Mouse (Mus musculus) stomach, postnatal 0 days (tissue): ENCODE results near the gene Rasgrp4. TPM values are rescaled to one million over a fixed set of nuclear protein-coding genes. Genes with fewer than 3 reads are reported as not detected.
"Not testable (repeated sequence)": the region's sequence is repeated elsewhere in the genome, so short reads cannot be mapped to it uniquely, and the experiment has no call there.

Experiments
- ATAC-seq: fragments of 200-750 bp; cut with Nextera tagmentation; 2 replicates; pipeline ENCODE4 v1.8.0; 2017; ENCODE audit not compliant: low FRiP score, low TSS enrichment
- DNase-seq: peaks from one replicate; pipeline ENCODE4 v3.0.0-alpha.2; 2016; ENCODE audit warnings: low spot score
- H3K27ac ChIP-seq: fragments of 300-500 bp; sonication (generic); replicated peaks from 2 replicates; pipeline ENCODE4 v1.5.1; 2014; ENCODE audit warnings: mild to moderate bottlenecking, control low read depth
- H3K27me3 ChIP-seq: fragments of 300-500 bp; sonication (generic); 2 replicates; pipeline ENCODE4 v1.6.1; 2014; ENCODE audit warnings: low read length; ENCODE audit not compliant: control insufficient read depth, insufficient read depth
- H3K36me3 ChIP-seq: fragments of 300-500 bp; sonication (generic); 2 replicates; pipeline ENCODE4 v1.6.1; 2014; ENCODE audit warnings: low read length, mixed read lengths; ENCODE audit not compliant: control insufficient read depth, insufficient read depth
- H3K4me1 ChIP-seq: fragments of 300-500 bp; sonication (generic); replicated peaks from 2 replicates; pipeline ENCODE4 v1.6.1; 2014; ENCODE audit warnings: antibody characterized with exemption; ENCODE audit not compliant: control insufficient read depth, insufficient read depth
- H3K4me2 ChIP-seq: fragments of 300-500 bp; sonication (generic); replicated peaks from 2 replicates; pipeline ENCODE4 v1.6.1; 2014; ENCODE audit warnings: low read depth, mild to moderate bottlenecking, control low read depth, moderate library complexity
- H3K4me3 ChIP-seq: fragments of 300-500 bp; sonication (generic); 2 replicates; pipeline ENCODE4 v1.5.1; 2014; ENCODE audit warnings: low read depth, low read length, control low read depth
- H3K9ac ChIP-seq: fragments of 300-500 bp; sonication (generic); 2 replicates; pipeline ENCODE4 v1.6.1; 2014; ENCODE audit warnings: mild to moderate bottlenecking, low read length, control low read depth, mixed read lengths
- H3K9me3 ChIP-seq: fragments of 300-500 bp; sonication (generic); 2 replicates; pipeline ENCODE4 v1.6.1; 2016; ENCODE audit warnings: low read length; ENCODE audit not compliant: control insufficient read depth
- CTCF ChIP-seq: IDR thresholded peaks from 2 replicates; pipeline ENCODE4 v1.5.1; 2016; ENCODE audit warnings: antibody characterized with exemption, low read depth, mild to moderate bottlenecking, moderate library complexity
- EP300 ChIP-seq: optimal IDR thresholded peaks from 2 replicates; pipeline ENCODE3; 2016; ENCODE audit warnings: antibody characterized with exemption
- WGBS: fragments of 180-500 bp; shearing (Covaris S2); extraction: QIAGEN DNeasy Blood & Tissue Kit; methylation state at CpG from one replicate; pipeline ENCODE4 v1.1.7; 2014; 5-methylcytosine and 5-hydroxymethylcytosine counted together
- polyA plus RNA-seq: library from polyadenylated mRNA; unstranded; fragments of >200 nt; fragmentation: Nextera tagmentation; extraction: Ambion mirVana; gene quantifications from 2 replicates; pipeline ENCODE4 v1.2.1, GENCODE M21; 2015

Gene Rasgrp4
- polyA plus RNA-seq, 1 experiment from 2014 or later, result 0.35 TPM

DNA sequence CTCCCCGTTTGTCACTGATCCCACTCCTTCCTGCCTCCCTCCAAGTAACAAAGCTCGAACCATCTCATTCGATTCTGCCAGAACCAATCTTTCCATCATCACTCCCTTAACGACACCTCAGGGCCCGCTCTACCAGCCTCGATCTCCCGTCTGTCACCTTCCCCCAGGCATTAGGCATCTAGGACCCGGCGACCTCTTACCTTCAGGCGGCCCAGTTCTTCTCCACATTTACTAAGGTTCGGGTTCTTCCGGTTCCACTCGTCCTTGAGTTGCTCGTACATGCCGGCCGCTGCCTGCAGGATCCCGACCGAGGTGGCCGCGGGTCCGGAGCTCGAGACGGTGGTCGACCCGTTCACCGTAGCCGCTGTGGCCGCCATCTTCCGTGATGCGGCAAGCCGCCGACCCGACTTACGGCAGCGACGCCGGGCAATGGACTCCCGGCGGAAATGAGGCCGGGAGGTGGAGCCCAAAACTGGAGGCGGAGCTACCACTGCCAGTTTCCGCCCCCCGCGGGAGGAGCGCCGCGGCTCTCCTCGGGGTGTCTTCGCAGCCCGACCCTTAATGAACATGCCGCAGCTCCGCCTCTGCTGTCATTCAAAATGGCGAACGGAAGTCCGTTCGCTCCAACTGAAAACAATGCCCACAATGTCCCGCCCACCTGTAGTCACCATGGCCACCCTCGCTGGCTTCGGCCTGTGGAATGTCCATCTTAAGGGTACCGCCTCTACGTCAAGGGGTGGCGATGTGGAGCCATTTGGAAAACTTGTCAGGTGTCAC, 45.6 kb downstream of the Rasgrp4 start, which contains the start of gene Psmd8:
Gene Psmd8, minus strand, starts transcription at position 625 of the 777 bp plus-strand sequence.
- H3K4me1 ChIP-seq, result peaks cover 4% of the 10 kb centered on the region; the same call in 1 of the 2 replicates
- ATAC-seq (peak; percentile 97), DNase-seq (peak; percentile 98)
- H3K9ac ChIP-seq, result peak within 1 kb of the TSS; percentile 81
- peak within 1 kb of the TSS; percentile 75 for H3K27ac ChIP-seq
- peak within 1 kb of the TSS; percentile 81 for H3K4me3 ChIP-seq
- under 1% methylated on average over 62 of the region's 62 CpGs for WGBS
- peaks cover 9% of the 10 kb centered on the region for H3K36me3 ChIP-seq
- no peaks in the 10 kb centered on the region for H3K9me3 ChIP-seq
- H3K4me2 ChIP-seq, result peak within 1 kb of the TSS; percentile 86
- no peaks in the 10 kb centered on the region for H3K27me3 ChIP-seq
- no peak for TF ChIP-seq EP300
- peak; percentile 71 for TF ChIP-seq CTCF

DNA sequence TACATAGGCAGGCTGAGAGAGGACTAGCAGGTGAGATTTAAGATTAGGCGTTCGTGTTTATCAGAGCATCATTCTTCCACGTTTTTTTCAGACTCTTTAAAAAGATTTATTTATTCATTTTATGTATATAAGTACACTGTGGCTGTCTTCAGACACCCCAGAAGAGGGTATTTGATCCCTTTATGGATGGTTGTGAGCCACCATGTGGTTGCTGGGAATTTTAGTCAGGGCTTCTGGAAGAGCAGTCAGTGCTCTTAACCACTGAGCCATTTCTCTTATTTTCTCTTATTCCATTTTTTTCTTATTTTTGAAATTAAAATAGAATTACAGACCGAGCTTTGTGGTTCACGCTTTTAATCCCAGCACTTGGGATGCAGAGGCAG, 46.2 kb downstream of the Rasgrp4 start:
- Histone ChIP-seq H3K4me3 (peak overlapping the region; percentile 81), H3K9me3 (no peaks in the 10 kb centered on the region), H3K36me3 (0 out of 2 replicates have a peak, but pooled peaks cover 3% of the 10 kb centered on the region), H3K27me3 (no peaks in the 10 kb centered on the region), H3K27ac (no peak overlapping the region), H3K9ac (no peak overlapping the region), H3K4me2 (peak overlapping the region; percentile 42), H3K4me1 (peaks cover 4% of the 10 kb centered on the region; the same call in 1 of the 2 replicates)
- ATAC-seq (no peak), DNase-seq (no peak)
- WGBS, result 42% methylated on average over 5 of the region's 5 CpGs
- TF ChIP-seq EP300, result no peak
- no peak for TF ChIP-seq CTCF

DNA sequence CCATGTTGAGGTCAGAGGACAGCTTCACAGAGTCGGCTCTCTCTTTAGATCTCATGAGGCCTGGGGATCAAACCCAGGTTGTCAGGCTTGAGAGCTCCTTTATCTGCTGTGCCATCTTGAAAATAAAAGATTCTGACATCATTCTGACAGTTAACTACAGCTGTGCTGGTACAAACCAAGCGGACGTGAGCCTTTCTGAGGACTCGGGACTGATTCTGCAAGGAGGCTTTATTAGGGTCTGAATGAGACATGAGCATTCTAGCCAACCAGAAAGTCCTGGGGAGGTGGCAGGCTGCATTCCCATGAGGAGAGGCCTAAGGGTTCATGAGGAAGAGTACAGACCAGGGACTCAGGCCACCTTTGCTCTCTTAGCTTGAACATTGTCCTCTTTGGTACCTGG, 46.7 kb downstream of the Rasgrp4 start:
- not testable (repeated sequence) for H3K4me3 ChIP-seq, H3K4me2 ChIP-seq, H3K9me3 ChIP-seq, H3K27ac ChIP-seq, DNase-seq, H3K9ac ChIP-seq, H3K4me1 ChIP-seq, H3K27me3 ChIP-seq, H3K36me3 ChIP-seq, ATAC-seq
- 90% methylated on average over 4 of the region's 4 CpGs for whole genome bisulfite sequencing

DNA sequence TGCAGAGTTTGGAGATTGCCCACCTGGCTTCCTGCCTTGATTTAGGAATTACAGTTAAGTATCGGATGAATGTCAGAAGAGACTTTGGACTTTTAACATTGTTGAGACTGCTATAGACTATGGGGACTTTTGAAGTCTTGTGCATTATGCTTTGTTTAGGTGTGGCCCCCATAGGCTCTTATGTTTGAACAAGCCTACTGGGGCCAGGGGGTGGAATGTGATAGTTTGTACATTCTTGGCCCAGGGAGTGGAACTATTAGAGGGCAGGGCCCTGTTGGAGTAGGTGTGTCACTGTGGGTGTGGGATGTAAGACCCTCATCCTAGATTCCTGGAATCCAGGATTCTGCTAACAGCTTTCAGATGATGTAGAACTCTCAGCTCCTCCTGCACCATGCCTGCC, 59.6 kb downstream of the Rasgrp4 start:
- H3K4me1 ChIP-seq, H3K4me2 ChIP-seq, H3K4me3 ChIP-seq, H3K9ac ChIP-seq, H3K27me3 ChIP-seq, H3K9me3 ChIP-seq, H3K36me3 ChIP-seq, H3K27ac ChIP-seq: not testable (repeated sequence)
- WGBS, result 67% methylated on average over 1 of the region's 1 CpGs
- DNase-seq, result peak; percentile 31
- peak; percentile 75; the same call in 1 of the 2 replicates for ATAC-seq

DNA sequence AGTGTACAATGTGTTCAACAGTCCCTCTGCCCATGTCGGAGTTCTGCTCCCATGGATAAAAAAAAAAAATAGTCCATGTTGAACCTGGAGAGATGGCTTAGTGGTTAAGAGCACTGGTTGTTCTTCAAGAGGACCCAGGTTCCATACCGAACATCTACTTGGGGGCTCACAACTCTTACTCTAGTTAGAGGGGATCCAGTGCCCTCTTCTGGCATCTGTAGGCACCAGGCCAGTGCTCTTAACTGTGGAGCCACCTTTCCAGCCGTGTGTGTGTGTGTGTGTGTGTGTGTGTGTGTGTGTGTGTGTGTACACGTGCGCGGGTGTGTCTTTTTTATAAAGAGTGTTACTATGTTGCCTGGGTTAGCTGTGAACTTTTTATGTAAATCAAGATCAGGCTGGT, 67.9 kb downstream of the Rasgrp4 start:
- Histone ChIP-seq H3K9ac (no peak overlapping the region), H3K27ac (no peak overlapping the region), H3K9me3 (no peaks in the 10 kb centered on the region), H3K36me3 (no peaks in the 10 kb centered on the region), H3K27me3 (no peaks in the 10 kb centered on the region), H3K4me1 (no peaks in the 10 kb centered on the region), H3K4me3 (no peak overlapping the region), H3K4me2 (no peak overlapping the region)
- no peak for DNase-seq
- TF ChIP-seq EP300 (no peak), CTCF (0 out of 2 replicates have a peak, but pooled peaks have one; percentile 4)
- ATAC-seq, result no peak
- WGBS, result 73% methylated on average over 6 of the region's 6 CpGs

Other genes starting within 250 kb of the Rasgrp4 start
- gene Actn4, start 172.5 kb upstream of the Rasgrp4 start, polyA plus RNA-seq, result 216 and 227 TPM in 2 replicates
- gene Eif3k, start 153.0 kb upstream of the Rasgrp4 start, polyA plus RNA-seq, result 294 and 295 TPM in 2 replicates
- gene Map4k1, start 152.8 kb upstream of the Rasgrp4 start, polyA plus RNA-seq, result 3.0 and 3.6 TPM in 2 replicates
- 0.10 and 0.11 TPM in 2 replicates for gene Ryr1, start 9.7 kb upstream of the Rasgrp4 start, polyA plus RNA-seq
- gene Fam98c, start 21.4 kb downstream of the Rasgrp4 start, polyA plus RNA-seq, result 32.8 and 38.8 TPM in 2 replicates
- 0.29 and 0.46 TPM in 2 replicates for gene Ggn, start 35.4 kb downstream of the Rasgrp4 start, polyA plus RNA-seq
- 0.95 and 1.0 TPM in 2 replicates for gene Spred3, start 35.6 kb downstream of the Rasgrp4 start, polyA plus RNA-seq
- gene Psmd8, start 45.9 kb downstream of the Rasgrp4 start, polyA plus RNA-seq, result 262 and 269 TPM in 2 replicates
- 0.29 and 0.65 TPM in 2 replicates for gene Catsperg1, start 79.2 kb downstream of the Rasgrp4 start, polyA plus RNA-seq
- 2.4 and 3.0 TPM in 2 replicates for gene Kcnk6, start 97.7 kb downstream of the Rasgrp4 start, polyA plus RNA-seq
- 62.8 and 74.1 TPM in 2 replicates for gene Yif1b, start 103.5 kb downstream of the Rasgrp4 start, polyA plus RNA-seq
- 192 and 201 TPM in 2 replicates for gene 2200002D01Rik, start 113.6 kb downstream of the Rasgrp4 start, polyA plus RNA-seq
- 638 and 692 TPM in 2 replicates for gene Spint2, start 147.1 kb downstream of the Rasgrp4 start, polyA plus RNA-seq
- 53.3 and 64.8 TPM in 2 replicates for gene Ppp1r14a, start 154.5 kb downstream of the Rasgrp4 start, polyA plus RNA-seq
- 1.9 TPM in 2 replicates for gene Dpf1, start 169.1 kb downstream of the Rasgrp4 start, polyA plus RNA-seq